Mouse (Mus musculus): Measurements from ENCODE around the gene Hpf1. TPM values are rescaled to one million over a fixed set of nuclear protein-coding genes. Genes with fewer than 3 reads are reported as not detected.

Gene Hpf1
- 39.0 and 48.5 TPM in 2 replicates for polyA plus RNA-seq (2015; fragmentation: Nextera tagmentation; extraction: Ambion mirVana)

DNA sequence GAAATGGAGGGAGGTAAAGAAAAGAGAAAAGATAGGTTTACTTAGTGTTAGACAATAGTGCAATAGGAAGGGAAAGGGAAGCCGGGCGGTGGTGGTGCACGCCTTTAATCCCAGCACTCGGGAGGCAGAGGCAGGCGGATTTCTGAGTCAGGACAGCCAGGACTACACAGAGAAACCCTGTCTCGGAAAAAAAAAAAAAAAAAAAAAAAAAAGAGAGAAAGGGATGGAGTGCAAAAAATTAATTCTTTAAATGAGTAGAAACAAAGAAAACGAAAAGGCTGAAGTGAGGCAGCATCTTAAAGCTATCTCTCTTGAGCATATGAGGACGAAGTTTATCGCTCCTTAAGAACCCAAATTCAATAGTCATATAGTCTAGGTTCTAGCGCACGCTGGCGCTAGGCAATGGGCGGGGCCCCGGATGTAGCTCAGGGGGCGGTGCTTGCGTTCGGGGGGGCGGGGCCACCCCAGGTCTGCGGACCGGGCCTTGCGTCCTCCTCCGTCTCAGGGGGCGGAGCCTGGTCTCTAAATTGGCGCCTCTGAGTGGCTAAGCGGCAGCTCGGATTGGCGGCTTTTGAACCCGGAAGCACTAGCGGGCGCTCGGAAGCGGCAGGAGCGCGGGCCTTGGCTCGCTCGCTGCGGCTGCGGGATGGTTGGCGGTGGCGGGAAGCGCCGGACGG is at the start of gene Hpf1:
Hpf1 (plus strand) TSS at position 576 of the 677 bp plus-strand sequence.

Other genes with a start within 250 kb of the Hpf1 start
- gene Clcn3, start 92.9 kb downstream of the Hpf1 start, polyA plus RNA-seq (2015; fragmentation: Nextera tagmentation; extraction: Ambion mirVana): 12.9 and 13.2 TPM in 2 replicates
- 7.0 and 8.9 TPM in 2 replicates for gene Nek1, start 102.8 kb downstream of the Hpf1 start, polyA plus RNA-seq (2015; fragmentation: Nextera tagmentation; extraction: Ambion mirVana)

All from urinary bladder, postnatal 0 days (tissue).